Mouse (Mus musculus) erythroblast, embryonic 14.5 days (primary cell): ENCODE results near the gene Plekha4.

ENCODE experiments used
- GATA1 ChIP-seq: IDR thresholded peaks from 2 replicates; pipeline ENCODE4 v1.6.1; 2012; ENCODE audit warnings: low read length, inconsistent platforms, mixed read lengths
- TAL1 ChIP-seq: IDR thresholded peaks from 3 replicates; pipeline ENCODE4 v1.6.1; 2012; ENCODE audit warnings: low read length, inconsistent platforms, mixed read lengths

GRCm38 (mm10) chr7:45565446-45565845 is 39.3 kb downstream of the Plekha4 start:
- TF ChIP-seq GATA1: no peak
- TF ChIP-seq TAL1: no peak
